11 mouse cellular contexts compared by ENCODE assay signal in genomic region chr7:24906551-24906950, GRCm38 (mm10). TPM values are rescaled to one million over a fixed set of nuclear protein-coding genes. Genes with fewer than 3 reads are reported as not detected.
DNase-seq lines count a peak whose midpoint lies in the region; ATAC-seq lines count a peak whose summit lies in the region.
"Had no signal": no experiment of that assay in that cellular context is flagged by ENCODE, and none has a peak within 500 bp of the region (broad histone marks: within the 10 kb centered on the region; RNA-seq: fewer than 3 reads in every experiment).

No protein-coding gene starts in this region.

- peak overlapping the region; percentile 28; the same call in 1 of the 2 replicates for H3K4me2 ChIP-seq in intestine, embryonic 15.5 days (replicated peaks)
- no peak overlapping the region for H3K4me2 ChIP-seq in stomach, embryonic 15.5 days

- WGBS in heart, embryonic 10.5 days: 17% methylated on average over 6 of the region's 6 CpGs
- 25% methylated on average over 6 of the region's 6 CpGs for WGBS in intestine, embryonic 15.5 days
- WGBS in stomach, embryonic 15.5 days: 28% methylated on average over 6 of the region's 6 CpGs

- no peak for ATAC-seq in intestine, embryonic 15.5 days
- ATAC-seq in stomach, embryonic 15.5 days (ENCODE audit: insufficient read depth, low FRiP score, low read depth): no peak

- DNase-seq in heart, embryonic 10.5 days (ENCODE audit: low spot score): no peak
- no peak for DNase-seq in heart, postnatal 36 days
- peak; percentile 31 for DNase-seq in lung, postnatal 10 days
- DNase-seq in lung, postnatal 25 days (ENCODE audit: low spot score): no peak
- no peak for DNase-seq in left cerebral cortex, postnatal 25 days (ENCODE audit: low spot score in 2 of 2)
- no peak for DNase-seq in layer of hippocampus, adult 9-11 months

- peaks cover 46% of the 10 kb centered on the region for H3K4me1 ChIP-seq in heart, embryonic 10.5 days
- H3K4me1 ChIP-seq in intestine, embryonic 15.5 days (replicated peaks): peaks cover 27% of the 10 kb centered on the region
- peaks cover 33% of the 10 kb centered on the region for H3K4me1 ChIP-seq in stomach, embryonic 15.5 days

- peak overlapping the region; percentile 12; the same call in 1 of the 2 replicates for H3K27ac ChIP-seq in heart, embryonic 10.5 days
- no peak overlapping the region for H3K27ac ChIP-seq in intestine, embryonic 15.5 days
- peak overlapping the region; percentile 44; the same call in 1 of the 2 replicates for H3K27ac ChIP-seq in stomach, embryonic 15.5 days

- intact Hi-C loops in heart, postnatal 36 days (cut with DNase I): no loop called here
- intact Hi-C loops in left cerebral cortex, postnatal 25 days (cut with DNase I): loop anchor here (5.0 kb wide), 1 partner anchor 46 kb away; no protein-coding TSS in a partner anchor

- no peaks in the 10 kb centered on the region for H3K9me3 ChIP-seq in heart, embryonic 10.5 days
- no peaks in the 10 kb centered on the region for H3K9me3 ChIP-seq in intestine, embryonic 15.5 days
- no peaks in the 10 kb centered on the region for H3K9me3 ChIP-seq in stomach, embryonic 15.5 days

- no peak overlapping the region for H3K9ac ChIP-seq in intestine, embryonic 15.5 days
- no peak overlapping the region for H3K9ac ChIP-seq in stomach, embryonic 15.5 days

- H3K4me3 ChIP-seq in heart, embryonic 10.5 days: no peak overlapping the region
- no peak overlapping the region for H3K4me3 ChIP-seq in intestine, embryonic 15.5 days (replicated peaks)
- no peak overlapping the region for H3K4me3 ChIP-seq in stomach, embryonic 15.5 days (replicated peaks)

- H3K36me3 ChIP-seq in heart, embryonic 10.5 days: peaks cover 32% of the 10 kb centered on the region
- H3K36me3 ChIP-seq in intestine, embryonic 15.5 days: peaks cover 4% of the 10 kb centered on the region; the same call in 1 of the 2 replicates
- peaks cover 23% of the 10 kb centered on the region for H3K36me3 ChIP-seq in stomach, embryonic 15.5 days

- H3K27me3 ChIP-seq in heart, embryonic 10.5 days (ENCODE audit: insufficient read depth, poor library complexity, severe bottlenecking): no peaks in the 10 kb centered on the region
- no peaks in the 10 kb centered on the region for H3K27me3 ChIP-seq in intestine, embryonic 15.5 days (replicated peaks)
- no peaks in the 10 kb centered on the region for H3K27me3 ChIP-seq in stomach, embryonic 15.5 days (replicated peaks)

RNA-seq across cellular contexts. Expression of gene Arhgef1, which starts 3.8 kb away (rescaled TPM):
- polyA plus RNA-seq in heart, embryonic 10.5 days (2016; fragmentation: Nextera tagmentation; extraction: Ambion mirVana): 83.4 and 87.5 TPM in 2 replicates
- total RNA-seq in heart, postnatal 36 days (2021): 10 to 100 TPM; 48.8 to 52.8 TPM
- 76.5 and 77.7 TPM in 2 replicates for polyA plus RNA-seq in intestine, embryonic 15.5 days (2015; fragmentation: Nextera tagmentation; extraction: Ambion mirVana)
- polyA plus RNA-seq in stomach, embryonic 15.5 days (2015; fragmentation: Nextera tagmentation; extraction: Ambion mirVana): 86.9 and 97.5 TPM in 2 replicates
- total RNA-seq in left cerebral cortex, postnatal 25 days (2021): 10 to 100 TPM; 70.5 to 79.1 TPM

RNA-seq across cellular contexts. Expression of gene Cd79a, which starts 9.4 kb away (rescaled TPM):
- polyA plus RNA-seq in heart, embryonic 10.5 days (2016; fragmentation: Nextera tagmentation; extraction: Ambion mirVana): 0.26 and 0.40 TPM in 2 replicates
- 1 to 10 TPM; 1.7 to 2.5 TPM for total RNA-seq in heart, postnatal 36 days (2021)
- 0.19 and 0.29 TPM in 2 replicates for polyA plus RNA-seq in intestine, embryonic 15.5 days (2015; fragmentation: Nextera tagmentation; extraction: Ambion mirVana)
- 1.1 and 1.5 TPM in 2 replicates for polyA plus RNA-seq in stomach, embryonic 15.5 days (2015; fragmentation: Nextera tagmentation; extraction: Ambion mirVana)
- under 1 TPM; 0.46 to 0.64 TPM for total RNA-seq in left cerebral cortex, postnatal 25 days (2021)
- total RNA-seq: hematopoietic stem cell, adult 5-6 weeks had no signal

RNA-seq across cellular contexts. Expression of gene Rps19, which starts 22.4 kb away (rescaled TPM):
- 1,532 and 1,854 TPM in 2 replicates for polyA plus RNA-seq in heart, embryonic 10.5 days (2016; fragmentation: Nextera tagmentation; extraction: Ambion mirVana)
- 100 to 1,000 TPM; 514 to 531 TPM for total RNA-seq in heart, postnatal 36 days (2021)
- polyA plus RNA-seq in intestine, embryonic 15.5 days (2015; fragmentation: Nextera tagmentation; extraction: Ambion mirVana): 2,486 and 2,546 TPM in 2 replicates
- polyA plus RNA-seq in stomach, embryonic 15.5 days (2015; fragmentation: Nextera tagmentation; extraction: Ambion mirVana): 2,480 and 2,486 TPM in 2 replicates
- 100 to 1,000 TPM; 446 to 451 TPM for total RNA-seq in left cerebral cortex, postnatal 25 days (2021)

RNA-seq across cellular contexts. Expression of gene Dmrtc2, which starts 36.7 kb away (rescaled TPM):
- not detected in 2 replicates for polyA plus RNA-seq in heart, embryonic 10.5 days (2016; fragmentation: Nextera tagmentation; extraction: Ambion mirVana)
- total RNA-seq in heart, postnatal 36 days (2021): not detected
- polyA plus RNA-seq in intestine, embryonic 15.5 days (2015; fragmentation: Nextera tagmentation; extraction: Ambion mirVana): not detected in 2 replicates
- polyA plus RNA-seq in stomach, embryonic 15.5 days (2015; fragmentation: Nextera tagmentation; extraction: Ambion mirVana): not detected in 2 replicates
- not detected for total RNA-seq in left cerebral cortex, postnatal 25 days (2021)
- total RNA-seq: hematopoietic stem cell, adult 5-6 weeks; left cerebral cortex, postnatal 14 days had no signal
- polyA plus RNA-seq: embryonic facial prominence, embryonic 11.5 days had no signal

RNA-seq across cellular contexts. Expression of gene Lypd4, which starts 36.8 kb away (rescaled TPM):
- not detected in 2 replicates for polyA plus RNA-seq in heart, embryonic 10.5 days (2016; fragmentation: Nextera tagmentation; extraction: Ambion mirVana)
- not detected for total RNA-seq in heart, postnatal 36 days (2021)
- polyA plus RNA-seq in intestine, embryonic 15.5 days (2015; fragmentation: Nextera tagmentation; extraction: Ambion mirVana): not detected in 2 replicates
- polyA plus RNA-seq in stomach, embryonic 15.5 days (2015; fragmentation: Nextera tagmentation; extraction: Ambion mirVana): not detected in 2 replicates
- total RNA-seq in left cerebral cortex, postnatal 25 days (2021): not detected
- total RNA-seq: hematopoietic stem cell, adult 5-6 weeks; left cerebral cortex, postnatal 14 days had no signal
- polyA plus RNA-seq: embryonic facial prominence, embryonic 11.5 days had no signal
